Mouse (Mus musculus): ENCODE data around the gene Rbbp9.

DNA sequence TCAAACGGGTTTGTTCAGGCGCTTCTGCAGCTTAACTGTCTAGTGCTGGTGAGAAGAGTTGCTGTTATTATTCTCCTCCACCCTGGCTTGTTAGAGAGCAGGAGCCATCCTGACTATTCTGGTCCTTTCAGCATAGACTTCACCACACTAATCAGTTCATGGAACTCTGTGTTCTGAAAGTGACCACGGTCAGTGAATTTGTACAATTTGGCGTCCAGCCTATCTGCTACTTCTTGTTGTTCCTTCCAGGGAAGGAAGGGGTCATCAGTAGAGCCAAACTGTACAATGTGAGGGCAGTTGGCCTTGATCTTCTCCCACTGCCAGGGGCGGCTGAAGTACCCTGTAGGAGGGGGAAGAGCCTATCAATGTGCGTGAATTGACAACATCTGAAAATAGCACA is 7.0 kb downstream of the Rbbp9 start:
- TF ChIP-seq CTCF (IDR thresholded peaks at IDR 0.05; ENCODE audit: low read depth), result no peak
- TF ChIP-seq EP300 (optimal IDR thresholded peaks at IDR 0.05), result no peak

Measured in stomach, postnatal 0 days (tissue).